In genomic region chr9:63135356-63135755, GRCm38 (mm10) we compare ENCODE assay signal across 9 mouse cellular contexts. TPM values are rescaled to one million over a fixed set of nuclear protein-coding genes. Genes with fewer than 3 reads are reported as not detected.
A peak's percentile ranks its signal among the peaks of the same experiment; 100 is the strongest.
DNase-seq lines count a peak whose midpoint lies in the region; ATAC-seq and TF ChIP-seq lines count a peak whose summit lies in the region.
"Had no signal": no experiment of that assay in that cellular context is flagged by ENCODE, and none has a peak within 500 bp of the region (broad histone marks: within the 10 kb centered on the region; RNA-seq: fewer than 3 reads in every experiment).

No protein-coding gene starts in this region.

- TF ChIP-seq POLR2A in bone marrow macrophage, adult 2 months (IDR thresholded peaks at IDR 0.05; ENCODE audit: borderline replicate concordance, low read depth, low read length): no peak

- no peaks in the 10 kb centered on the region for H3K36me3 ChIP-seq in heart, embryonic 15.5 days
- no peaks in the 10 kb centered on the region for H3K36me3 ChIP-seq in hindbrain, embryonic 13.5 days
- no peaks in the 10 kb centered on the region for H3K36me3 ChIP-seq in midbrain, embryonic 15.5 days (replicated peaks)

- no peak for TF ChIP-seq CTCF in bone marrow macrophage, adult 2 months (IDR thresholded peaks at IDR 0.05; ENCODE audit: low read depth, low read length)

- no peak for ATAC-seq in heart, embryonic 15.5 days (replicated peaks; ENCODE audit: insufficient number of reproducible peaks, insufficient read depth, low FRiP score, low read depth)
- no peak for ATAC-seq in hindbrain, embryonic 13.5 days (ENCODE audit: low FRiP score)
- ATAC-seq in midbrain, embryonic 15.5 days (replicated peaks): no peak

- H3K27me3 ChIP-seq in heart, embryonic 15.5 days: peaks cover 75% of the 10 kb centered on the region
- H3K27me3 ChIP-seq in hindbrain, embryonic 13.5 days: peaks cover 74% of the 10 kb centered on the region
- peaks cover 64% of the 10 kb centered on the region for H3K27me3 ChIP-seq in midbrain, embryonic 15.5 days (replicated peaks)

- intact Hi-C loops in left cerebral cortex, postnatal 14 days (cut with DNase I): loop anchor here (5.0 to 10.0 kb wide), 3 partner anchors 262 to 489 kb away; partner anchors contain the start of gene 2300009A05Rik

- no peak overlapping the region for H3K27ac ChIP-seq in heart, embryonic 15.5 days
- no peak overlapping the region for H3K27ac ChIP-seq in bone marrow macrophage, adult 2 months (ENCODE audit: insufficient read depth, low read depth, low read length)
- H3K27ac ChIP-seq in hindbrain, embryonic 13.5 days: no peak overlapping the region
- H3K27ac ChIP-seq in midbrain, embryonic 15.5 days: no peak overlapping the region

- no peak for DNase-seq in heart, adult 18-20 months
- DNase-seq in embryo, embryonic 9.5 days (ENCODE audit: extremely low spot score): no peak
- no peak for DNase-seq in left cerebral cortex, postnatal 14 days (ENCODE audit: low spot score in 2 of 2)
- DNase-seq in urinary bladder, postnatal 25 days (ENCODE audit: low spot score): no peak

- peaks cover 59% of the 10 kb centered on the region for H3K4me1 ChIP-seq in heart, embryonic 15.5 days (replicated peaks)
- H3K4me1 ChIP-seq in bone marrow macrophage, adult 2 months (ENCODE audit: control insufficient read depth, insufficient read depth, low read length): peaks cover 2% of the 10 kb centered on the region; the same call in 1 of the 2 replicates
- H3K4me1 ChIP-seq in hindbrain, embryonic 13.5 days (replicated peaks): peaks cover 71% of the 10 kb centered on the region
- H3K4me1 ChIP-seq in midbrain, embryonic 15.5 days: peaks cover 70% of the 10 kb centered on the region

- peak overlapping the region; percentile 37 for H3K4me3 ChIP-seq in heart, embryonic 15.5 days
- peak overlapping the region; percentile 41; the same call in 1 of the 2 replicates for H3K4me3 ChIP-seq in bone marrow macrophage, adult 2 months (ENCODE audit: insufficient read depth, low read length)
- H3K4me3 ChIP-seq in hindbrain, embryonic 13.5 days: peak overlapping the region; percentile 26
- peak overlapping the region; percentile 30 for H3K4me3 ChIP-seq in midbrain, embryonic 15.5 days

- H3K9ac ChIP-seq in heart, embryonic 15.5 days: no peak overlapping the region
- peak overlapping the region; percentile 20; the same call in 1 of the 2 replicates for H3K9ac ChIP-seq in hindbrain, embryonic 13.5 days
- H3K9ac ChIP-seq in midbrain, embryonic 15.5 days: no peak overlapping the region; the same call in 1 of the 2 replicates

- H3K4me2 ChIP-seq in heart, embryonic 15.5 days: peak overlapping the region; percentile 61
- H3K4me2 ChIP-seq in hindbrain, embryonic 13.5 days: peak overlapping the region; percentile 50
- peak overlapping the region; percentile 52 for H3K4me2 ChIP-seq in midbrain, embryonic 15.5 days

- 4% methylated on average over 11 of the region's 11 CpGs for WGBS in heart, embryonic 15.5 days
- WGBS in hindbrain, embryonic 13.5 days: 5% methylated on average over 11 of the region's 11 CpGs
- 4% methylated on average over 11 of the region's 11 CpGs for WGBS in midbrain, embryonic 15.5 days

- no peaks in the 10 kb centered on the region for H3K9me3 ChIP-seq in heart, embryonic 15.5 days (replicated peaks)
- no peaks in the 10 kb centered on the region for H3K9me3 ChIP-seq in hindbrain, embryonic 13.5 days
- no peaks in the 10 kb centered on the region for H3K9me3 ChIP-seq in midbrain, embryonic 15.5 days

RNA-seq across cellular contexts. Expression of gene Skor1, which starts 13.4 kb away (rescaled TPM):
- polyA plus RNA-seq in heart, embryonic 15.5 days (2015; fragmentation: Nextera tagmentation; extraction: Ambion mirVana): not detected in 2 replicates
- total RNA-seq in heart, adult 18-20 months (2021): not detected
- not detected in 2 replicates for polyA plus RNA-seq in bone marrow macrophage, adult 2 months (2012; ENCODE audit: insufficient read depth, insufficient read length, missing spikeins)
- polyA plus RNA-seq in hindbrain, embryonic 13.5 days (2015; fragmentation: Nextera tagmentation; extraction: Ambion mirVana): 18.5 and 25.5 TPM in 2 replicates
- 1.6 and 1.9 TPM in 2 replicates for polyA plus RNA-seq in midbrain, embryonic 15.5 days (2015; fragmentation: Nextera tagmentation; extraction: Ambion mirVana)
- total RNA-seq in left cerebral cortex, postnatal 14 days (2021): under 1 TPM; 0.15 TPM
- total RNA-seq: neutrophil, adult 5-6 weeks had no signal
